Mouse (Mus musculus) bone marrow, adult 2 months (tissue): ENCODE measurements around the gene Saa1.

Source experiments
- CTCF ChIP-seq: fragments of 200-500 bp; IDR thresholded peaks from 2 replicates; pipeline ENCODE4 v1.5.1; 2011; ENCODE audit warnings: low read length, control low read depth; ENCODE audit not compliant: control insufficient read depth, insufficient read depth
- POLR2A ChIP-seq: fragments of 200-500 bp; IDR thresholded peaks from 2 replicates; pipeline ENCODE4 v1.6.1; 2011; ENCODE audit warnings: low read depth, mild to moderate bottlenecking, control low read depth, low read length, borderline replicate concordance; ENCODE audit not compliant: control insufficient read depth

- TF ChIP-seq POLR2A (no peak), CTCF (no peak)
Measured at GRCm38 (mm10) chr7:46720460-46720859, 22.3 kb downstream of the Saa1 start.
